Mouse (Mus musculus): ENCODE data around the gene Adal. TPM values are rescaled to one million over a fixed set of nuclear protein-coding genes. Genes with fewer than 3 reads are reported as not detected.
"Not testable (repeated sequence)": the region's sequence is repeated elsewhere in the genome, so short reads cannot be mapped to it uniquely, and the experiment has no call there.

Gene Adal
- 33.6 and 35.6 TPM in 2 replicates for polyA plus RNA-seq (2014; fragmentation: Nextera tagmentation; extraction: Ambion mirVana)

DNA sequence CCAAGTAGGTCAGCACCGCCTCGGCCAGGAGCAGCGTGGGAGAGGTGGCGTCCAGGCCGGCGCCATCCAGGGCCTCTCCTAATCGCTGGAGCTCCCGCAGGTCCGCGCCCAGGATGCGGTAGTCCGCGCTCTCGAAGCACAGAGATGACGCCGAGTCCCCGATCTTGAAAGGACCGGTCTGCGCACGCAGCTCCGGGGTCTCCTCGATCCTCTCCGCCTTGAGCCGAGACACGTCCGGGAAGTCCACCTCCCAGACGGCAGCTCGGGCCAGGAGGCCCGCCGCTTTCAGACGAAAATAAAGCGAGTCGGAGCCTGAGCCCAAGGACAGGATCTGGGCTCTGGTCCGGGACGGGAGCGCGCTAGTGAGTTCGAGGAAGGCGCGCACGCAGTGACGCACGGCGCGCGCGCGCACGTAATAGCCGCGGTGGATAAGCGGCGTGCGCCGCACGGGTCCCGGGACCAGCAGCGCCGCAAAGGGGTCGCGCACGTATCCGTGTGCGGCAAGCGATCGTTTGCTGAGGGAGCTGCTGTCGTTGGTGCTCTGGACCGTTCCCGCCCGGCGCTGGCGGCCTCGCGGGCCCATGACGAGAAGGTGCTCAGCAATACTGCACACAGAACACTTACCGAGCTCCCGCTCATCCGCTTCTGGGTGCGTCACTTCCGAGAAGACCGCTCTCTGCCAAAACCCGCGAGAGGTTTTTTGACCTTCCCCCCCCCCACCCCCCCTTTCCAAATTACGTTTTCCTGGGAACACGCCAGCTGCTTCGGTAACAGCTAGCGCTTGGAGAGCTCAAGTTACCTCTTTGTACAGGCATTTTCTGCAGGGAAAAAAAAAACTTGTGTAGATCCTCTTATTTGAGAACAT is at the start of gene Adal, which contains the start of gene Lcmt2:
Gene Adal, plus strand, starts transcription at position 411 of the 865 bp plus-strand sequence.
Gene Lcmt2, minus strand, starts transcription at position 636 of the 865 bp plus-strand sequence.
- Histone ChIP-seq H3K36me3 (ENCODE audit: control insufficient read depth, insufficient read depth, low read length) (peaks cover 4% of the 10 kb centered on the region; the same call in 1 of the 2 replicates), H3K4me1 (ENCODE audit: control insufficient read depth, insufficient read depth, low read length) (peaks cover 8% of the 10 kb centered on the region), H3K27me3 (ENCODE audit: control insufficient read depth, insufficient read depth, low read length) (no peaks in the 10 kb centered on the region), H3K9ac (ENCODE audit: low read length) (peak within 1 kb of the TSS; percentile 86), H3K27ac (ENCODE audit: low read depth, low read length) (peak within 1 kb of the TSS; percentile 97), H3K9me3 (ENCODE audit: control insufficient read depth, low read length) (no peaks in the 10 kb centered on the region), H3K4me3 (ENCODE audit: low read depth, low read length) (peak within 1 kb of the TSS; percentile 66), H3K4me2 (ENCODE audit: low read depth) (peak within 1 kb of the TSS; percentile 91)
- WGBS: under 1% methylated on average over 87 of the region's 87 CpGs
- ATAC-seq (ENCODE audit: insufficient read depth, low FRiP score, low TSS enrichment) (peak; percentile 92), DNase-seq (ENCODE audit: low spot score) (peak; percentile 92)

GRCm38 (mm10) chr2:121102051-121102450 is 38.2 kb upstream of the Adal start:
- H3K4me1 ChIP-seq (ENCODE audit: control insufficient read depth, insufficient read depth, low read length): no peaks in the 10 kb centered on the region
- peak; percentile 52 for DNase-seq (ENCODE audit: low spot score)
- H3K36me3 ChIP-seq (ENCODE audit: control insufficient read depth, insufficient read depth, low read length): no peaks in the 10 kb centered on the region
- no peak for ATAC-seq (ENCODE audit: insufficient read depth, low FRiP score, low TSS enrichment)
- H3K27ac ChIP-seq (ENCODE audit: low read depth, low read length): no peak overlapping the region
- H3K4me3 ChIP-seq (ENCODE audit: low read depth, low read length): no peak overlapping the region
- H3K4me2 ChIP-seq (ENCODE audit: low read depth): no peak overlapping the region
- 32% methylated on average over 9 of the region's 9 CpGs for WGBS
- H3K9me3 ChIP-seq (ENCODE audit: control insufficient read depth, low read length): no peaks in the 10 kb centered on the region
- H3K27me3 ChIP-seq (ENCODE audit: control insufficient read depth, insufficient read depth, low read length): no peaks in the 10 kb centered on the region
- H3K9ac ChIP-seq (ENCODE audit: low read length): no peak overlapping the region

DNA sequence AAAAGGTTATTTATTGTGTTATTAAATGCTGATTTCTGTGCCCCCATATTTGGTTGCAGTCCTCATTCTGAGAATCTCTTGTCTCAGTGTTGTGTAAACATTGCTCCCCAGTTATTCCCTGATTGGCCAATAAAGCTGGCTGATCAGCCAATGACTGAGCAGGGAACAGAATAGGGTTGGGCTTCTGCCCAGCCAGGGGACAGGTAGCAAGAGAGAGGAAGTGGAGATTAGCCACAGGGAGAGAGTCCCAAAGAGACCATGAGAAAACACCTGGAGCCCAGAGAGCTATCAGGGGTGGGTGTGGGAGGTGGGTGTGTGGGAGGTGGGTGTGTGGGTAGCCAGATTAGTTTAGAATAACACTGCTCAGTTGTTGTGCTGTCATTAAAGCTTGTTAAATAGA is 34.3 kb upstream of the Adal start:
- Histone ChIP-seq H3K27ac (ENCODE audit: low read depth, low read length) (no peak overlapping the region), H3K4me3 (ENCODE audit: low read depth, low read length) (no peak overlapping the region), H3K36me3 (ENCODE audit: control insufficient read depth, insufficient read depth, low read length) (no peaks in the 10 kb centered on the region), H3K27me3 (ENCODE audit: control insufficient read depth, insufficient read depth, low read length) (no peaks in the 10 kb centered on the region), H3K9ac (ENCODE audit: low read length) (no peak overlapping the region), H3K4me2 (ENCODE audit: low read depth) (no peak overlapping the region), H3K4me1 (ENCODE audit: control insufficient read depth, insufficient read depth, low read length) (no peaks in the 10 kb centered on the region), H3K9me3 (ENCODE audit: control insufficient read depth, low read length) (no peaks in the 10 kb centered on the region)
- ATAC-seq (ENCODE audit: insufficient read depth, low FRiP score, low TSS enrichment) (no peak), DNase-seq (ENCODE audit: low spot score) (no peak)

GRCm38 (mm10) chr2:121109695-121110094 is 30.5 kb upstream of the Adal start, which contains the start of gene Tgm7:
Tgm7 (minus strand) TSS chr2:121109795.
- H3K4me1 ChIP-seq (ENCODE audit: control insufficient read depth, insufficient read depth, low read length): no peaks in the 10 kb centered on the region
- H3K27me3 ChIP-seq (ENCODE audit: control insufficient read depth, insufficient read depth, low read length): no peaks in the 10 kb centered on the region
- H3K4me2 ChIP-seq (ENCODE audit: low read depth): no peak within 1 kb of the TSS
- H3K36me3 ChIP-seq (ENCODE audit: control insufficient read depth, insufficient read depth, low read length): no peaks in the 10 kb centered on the region
- 88% methylated on average over 4 of the region's 4 CpGs for WGBS
- no peak for ATAC-seq (ENCODE audit: insufficient read depth, low FRiP score, low TSS enrichment)
- H3K4me3 ChIP-seq (ENCODE audit: low read depth, low read length): no peak within 1 kb of the TSS
- no peak for DNase-seq (ENCODE audit: low spot score)
- no peaks in the 10 kb centered on the region for H3K9me3 ChIP-seq (ENCODE audit: control insufficient read depth, low read length)
- no peak within 1 kb of the TSS for H3K27ac ChIP-seq (ENCODE audit: low read depth, low read length)
- no peak within 1 kb of the TSS for H3K9ac ChIP-seq (ENCODE audit: low read length)

- DNase-seq (ENCODE audit: low spot score) (no peak), ATAC-seq (ENCODE audit: insufficient read depth, low FRiP score, low TSS enrichment) (no peak)
- H3K4me2 ChIP-seq (ENCODE audit: low read depth): no peak overlapping the region
- no peaks in the 10 kb centered on the region for H3K4me1 ChIP-seq (ENCODE audit: control insufficient read depth, insufficient read depth, low read length)
- no peak overlapping the region for H3K4me3 ChIP-seq (ENCODE audit: low read depth, low read length)
- no peaks in the 10 kb centered on the region for H3K9me3 ChIP-seq (ENCODE audit: control insufficient read depth, low read length)
- H3K9ac ChIP-seq (ENCODE audit: low read length): no peak overlapping the region
- WGBS: 90% methylated on average over 2 of the region's 2 CpGs
- no peaks in the 10 kb centered on the region for H3K27me3 ChIP-seq (ENCODE audit: control insufficient read depth, insufficient read depth, low read length)
- no peaks in the 10 kb centered on the region for H3K36me3 ChIP-seq (ENCODE audit: control insufficient read depth, insufficient read depth, low read length)
- no peak overlapping the region for H3K27ac ChIP-seq (ENCODE audit: low read depth, low read length)
Measured at GRCm38 (mm10) chr2:121115418-121115817, 24.8 kb upstream of the Adal start.

GRCm38 (mm10) chr2:121119260-121119659 is 21.0 kb upstream of the Adal start:
- Histone ChIP-seq H3K9me3 (ENCODE audit: control insufficient read depth, low read length) (no peaks in the 10 kb centered on the region), H3K36me3 (ENCODE audit: control insufficient read depth, insufficient read depth, low read length) (no peaks in the 10 kb centered on the region), H3K4me1 (ENCODE audit: control insufficient read depth, insufficient read depth, low read length) (no peaks in the 10 kb centered on the region), H3K4me2 (ENCODE audit: low read depth) (no peak overlapping the region), H3K4me3 (ENCODE audit: low read depth, low read length) (no peak overlapping the region), H3K27me3 (ENCODE audit: control insufficient read depth, insufficient read depth, low read length) (no peaks in the 10 kb centered on the region), H3K9ac (ENCODE audit: low read length) (no peak overlapping the region), H3K27ac (ENCODE audit: low read depth, low read length) (no peak overlapping the region)
- no peak for ATAC-seq (ENCODE audit: insufficient read depth, low FRiP score, low TSS enrichment)
- DNase-seq (ENCODE audit: low spot score): no peak
- WGBS: 89% methylated on average over 3 of the region's 3 CpGs

DNA sequence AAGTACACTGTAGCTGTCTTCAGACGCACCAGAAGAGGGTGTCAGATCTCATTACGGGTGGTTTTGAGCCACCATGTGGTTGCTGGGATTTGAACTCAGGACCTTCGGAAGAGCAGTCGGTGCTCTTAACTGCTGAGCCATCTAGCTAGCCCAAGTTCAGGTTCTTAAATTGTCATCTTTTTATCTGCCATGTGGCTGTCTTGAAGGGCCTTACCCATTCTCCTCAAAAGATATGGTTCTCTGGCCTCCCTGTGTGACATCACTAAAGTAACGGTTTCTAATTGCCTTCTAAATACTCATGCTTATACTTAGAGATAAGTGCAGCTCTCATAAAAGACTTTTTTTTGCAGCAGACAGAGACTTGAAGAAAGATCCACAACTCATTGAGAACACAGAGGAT is 13.9 kb upstream of the Adal start:
- DNase-seq (ENCODE audit: low spot score); H3K4me2 ChIP-seq (ENCODE audit: low read depth); H3K36me3 ChIP-seq (ENCODE audit: control insufficient read depth, insufficient read depth, low read length); H3K4me3 ChIP-seq (ENCODE audit: low read depth, low read length); H3K9me3 ChIP-seq (ENCODE audit: control insufficient read depth, low read length); H3K9ac ChIP-seq (ENCODE audit: low read length); H3K4me1 ChIP-seq (ENCODE audit: control insufficient read depth, insufficient read depth, low read length); ATAC-seq (ENCODE audit: insufficient read depth, low FRiP score, low TSS enrichment); H3K27ac ChIP-seq (ENCODE audit: low read depth, low read length); H3K27me3 ChIP-seq (ENCODE audit: control insufficient read depth, insufficient read depth, low read length): not testable (repeated sequence)
- 95% methylated on average over 5 of the region's 5 CpGs for WGBS

GRCm38 (mm10) chr2:121127536-121127935 is 12.7 kb upstream of the Adal start:
- 90% methylated on average over 1 of the region's 1 CpGs for WGBS
- no peak overlapping the region for H3K4me3 ChIP-seq (ENCODE audit: low read depth, low read length)
- H3K27ac ChIP-seq (ENCODE audit: low read depth, low read length): no peak overlapping the region
- no peak for DNase-seq (ENCODE audit: low spot score)
- no peak for ATAC-seq (ENCODE audit: insufficient read depth, low FRiP score, low TSS enrichment)
- no peaks in the 10 kb centered on the region for H3K4me1 ChIP-seq (ENCODE audit: control insufficient read depth, insufficient read depth, low read length)
- no peaks in the 10 kb centered on the region for H3K27me3 ChIP-seq (ENCODE audit: control insufficient read depth, insufficient read depth, low read length)
- H3K36me3 ChIP-seq (ENCODE audit: control insufficient read depth, insufficient read depth, low read length): no peaks in the 10 kb centered on the region
- no peak overlapping the region for H3K4me2 ChIP-seq (ENCODE audit: low read depth)
- no peak overlapping the region for H3K9ac ChIP-seq (ENCODE audit: low read length)
- H3K9me3 ChIP-seq (ENCODE audit: control insufficient read depth, low read length): no peaks in the 10 kb centered on the region
